Mouse (Mus musculus) testis, adult 2 months (tissue): ENCODE measurements around the gene Dynll1. TPM values are rescaled to one million over a fixed set of nuclear protein-coding genes. Genes with fewer than 3 reads are reported as not detected.
A peak's percentile ranks its signal among the peaks of the same experiment; 100 is the strongest.

Source experiments
- H3K27ac ChIP-seq: fragments of 200-500 bp; 2 replicates; pipeline ENCODE4 v1.5.1; 2012; ENCODE audit warnings: low read depth, low read length; ENCODE audit not compliant: control insufficient read depth, insufficient read depth
- H3K27me3 ChIP-seq: fragments of 200-500 bp; 2 replicates; pipeline ENCODE4 v1.6.1; 2012; ENCODE audit warnings: mild to moderate bottlenecking, low read length, moderate library complexity; ENCODE audit not compliant: control insufficient read depth, insufficient read depth
- H3K36me3 ChIP-seq: fragments of 200-500 bp; 2 replicates; pipeline ENCODE4 v1.6.1; 2012; ENCODE audit warnings: mild to moderate bottlenecking, low read length; ENCODE audit not compliant: control insufficient read depth, insufficient read depth
- H3K4me1 ChIP-seq: fragments of 200-500 bp; 2 replicates; pipeline ENCODE4 v1.6.1; 2012; ENCODE audit warnings: low read length; ENCODE audit not compliant: control insufficient read depth, insufficient read depth
- H3K4me3 ChIP-seq: fragments of 200-500 bp; 2 replicates; pipeline ENCODE4 v1.5.1; 2012; ENCODE audit warnings: low read depth, mild to moderate bottlenecking, low read length, moderate library complexity, mixed read lengths; ENCODE audit not compliant: control insufficient read depth
- CTCF ChIP-seq: fragments of 200-500 bp; IDR thresholded peaks from 2 replicates; pipeline ENCODE4 v1.5.1; 2012; ENCODE audit warnings: low read depth, mild to moderate bottlenecking, inconsistent platforms, low read length, moderate library complexity; ENCODE audit not compliant: control insufficient read depth, insufficient read depth, insufficient replicate concordance
- POLR2A ChIP-seq: fragments of 200-500 bp; IDR thresholded peaks from 2 replicates; pipeline ENCODE4 v1.6.1; 2012; ENCODE audit warnings: low read depth, mild to moderate bottlenecking, inconsistent platforms, low read length, moderate library complexity; ENCODE audit not compliant: control insufficient read depth
- polyA plus RNA-seq: library from polyadenylated mRNA; depleted of rRNA; stranded (reverse); fragments of >200 nt; gene quantifications from 2 replicates; pipeline ENCODE4 v1.2.3, GENCODE M21; 2012

The Dynll1 gene
- polyA plus RNA-seq, 1 experiment = 571 TPM

- H3K4me1 ChIP-seq = peaks cover 9% of the 10 kb centered on the region
Observed at GRCm38 (mm10) chr5:115301615-115302014, 816 bp upstream of the Dynll1 start.

DNA sequence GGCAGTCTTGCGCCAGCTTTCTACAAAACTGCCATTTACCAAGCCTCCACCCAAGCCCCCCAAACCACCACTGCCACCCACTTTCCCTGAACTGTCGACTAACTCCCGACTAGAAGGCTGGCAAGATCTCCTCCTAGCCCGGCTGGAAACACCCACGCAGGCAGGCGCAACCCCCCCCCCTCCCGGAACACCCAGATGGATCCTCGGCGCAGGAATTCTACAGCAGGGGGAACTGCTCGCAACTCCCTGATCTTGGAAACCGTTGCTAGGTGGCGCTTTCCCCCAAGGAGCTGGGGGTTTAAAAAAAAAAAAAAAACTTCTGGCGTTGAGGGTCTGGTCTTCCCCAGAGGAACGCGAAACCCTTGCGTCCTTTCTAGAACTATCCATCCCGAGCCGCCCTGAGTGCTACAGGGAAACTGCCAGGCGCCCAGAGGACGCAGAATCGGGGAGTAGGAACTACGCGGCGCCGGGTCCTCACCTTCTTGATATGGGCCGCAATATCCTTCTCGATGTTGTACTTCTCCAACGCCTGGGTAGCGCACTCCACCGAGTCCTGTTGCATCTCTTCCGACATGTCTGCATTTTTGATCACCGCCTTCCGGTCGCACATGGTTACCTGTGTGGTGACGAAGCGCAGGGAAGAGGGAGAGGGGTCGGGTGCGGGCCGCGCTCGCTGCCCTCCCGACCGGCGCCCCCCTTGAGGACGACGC lies 609 bp downstream of the Dynll1 start:
- Histone ChIP-seq H3K36me3 (peaks cover 8% of the 10 kb centered on the region), H3K4me3 (peak overlapping the region; percentile 100), H3K27ac (peak overlapping the region; percentile 97), H3K4me1 (peaks cover 9% of the 10 kb centered on the region), H3K27me3 (no peaks in the 10 kb centered on the region)
- no peak for TF ChIP-seq POLR2A

More at GRCm38 (mm10) chr5:115301615-115302014, 816 bp upstream of the Dynll1 start:
- TF ChIP-seq CTCF (no peak), POLR2A (no peak)
- H3K27ac ChIP-seq = peak overlapping the region; percentile 73
- peaks cover 8% of the 10 kb centered on the region for H3K36me3 ChIP-seq
- peak overlapping the region; percentile 100 for H3K4me3 ChIP-seq
- no peaks in the 10 kb centered on the region for H3K27me3 ChIP-seq

GRCm38 (mm10) chr5:115296347-115296746 lies 4.5 kb downstream of the Dynll1 start:
- Histone ChIP-seq H3K4me3 (no peak overlapping the region), H3K27me3 (no peaks in the 10 kb centered on the region), H3K4me1 (peaks cover 5% of the 10 kb centered on the region), H3K27ac (no peak overlapping the region), H3K36me3 (peaks cover 6% of the 10 kb centered on the region)
- TF ChIP-seq CTCF (no peak), POLR2A (no peak)

GRCm38 (mm10) chr5:115294173-115294572 lies 6.6 kb downstream of the Dynll1 start:
- no peaks in the 10 kb centered on the region for H3K27me3 ChIP-seq
- H3K27ac ChIP-seq = no peak overlapping the region
- no peak overlapping the region for H3K4me3 ChIP-seq
- TF ChIP-seq CTCF (0 out of 2 replicates have a peak, but pooled peaks have one; percentile 23), POLR2A (no peak)
- peaks cover 5% of the 10 kb centered on the region for H3K36me3 ChIP-seq
- H3K4me1 ChIP-seq = no peaks in the 10 kb centered on the region; the same call in 1 of the 2 replicates

- Histone ChIP-seq H3K27me3 (no peaks in the 10 kb centered on the region), H3K36me3 (0 out of 2 replicates have a peak, but pooled peaks cover 1% of the 10 kb centered on the region), H3K4me1 (peaks cover 2% of the 10 kb centered on the region; the same call in 1 of the 2 replicates), H3K27ac (no peak overlapping the region), H3K4me3 (no peak overlapping the region)
- no peak for TF ChIP-seq CTCF
- no peak for TF ChIP-seq POLR2A
Observed at GRCm38 (mm10) chr5:115284735-115285134, 16.1 kb downstream of the Dynll1 start.

DNA sequence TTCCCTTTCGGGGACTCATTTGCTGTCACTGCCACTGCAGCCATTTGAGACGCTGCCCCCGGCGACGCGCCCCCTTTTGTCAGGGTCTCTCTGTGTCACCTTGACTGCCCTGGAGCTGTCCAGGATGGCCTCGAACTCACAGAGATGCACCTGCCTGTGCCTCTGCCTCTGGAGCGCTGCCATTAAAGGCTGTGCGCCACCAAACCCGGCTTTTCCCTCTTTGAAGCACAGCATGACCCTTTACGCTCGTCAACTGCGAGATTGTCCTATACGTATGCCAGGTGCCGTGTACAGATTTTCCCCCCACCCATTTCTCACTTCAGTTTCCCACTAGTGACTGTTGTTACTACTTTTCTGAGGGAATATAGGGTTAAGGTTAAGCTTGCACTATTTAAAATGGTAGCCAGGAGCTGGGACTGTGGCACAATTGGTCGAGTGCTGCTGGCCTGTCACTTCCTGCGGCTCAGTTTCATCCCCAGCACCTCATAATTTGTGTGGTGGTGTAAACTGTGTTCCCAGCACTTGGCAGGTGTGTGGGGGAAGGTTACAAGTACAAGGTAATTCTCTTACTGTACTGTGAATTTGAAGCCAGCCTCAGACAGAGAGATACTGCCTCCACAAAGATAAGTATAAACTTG lies 20.6 kb downstream of the Dynll1 start:
- H3K27ac ChIP-seq = no peak overlapping the region; the same call in 1 of the 2 replicates
- peaks cover 8% of the 10 kb centered on the region; the same call in 1 of the 2 replicates for H3K4me1 ChIP-seq

More for the DNA sequence above, 20.6 kb downstream of the Dynll1 start:
- TF ChIP-seq POLR2A = no peak
- no peak for TF ChIP-seq CTCF
- Histone ChIP-seq H3K27me3 (no peaks in the 10 kb centered on the region), H3K4me3 (peak overlapping the region; percentile 97), H3K36me3 (0 out of 2 replicates have a peak, but pooled peaks cover 1% of the 10 kb centered on the region)
